Mouse (Mus musculus): ENCODE data around the gene Scpep1.

GRCm38 (mm10) chr11:88888996-88889395 lies 66.3 kb downstream of the Scpep1 start:
- TF ChIP-seq CTCF (IDR thresholded peaks at IDR 0.05; ENCODE audit: control insufficient read depth, insufficient read depth, insufficient replicate concordance, low read depth, low read length) (no peak), POLR2A (IDR thresholded peaks at IDR 0.05; ENCODE audit: control insufficient read depth, low read depth, low read length) (no peak)

Measured in testis, adult 2 months (tissue).